Mouse (Mus musculus) erythroid progenitor cell, adult 5-6 weeks (primary cell): Measurements from ENCODE around the gene S100z. TPM values are rescaled to one million over a fixed set of nuclear protein-coding genes. Genes with fewer than 3 reads are reported as not detected.

Experiments
- ATAC-seq: replicated peaks from 2 replicates; pipeline ENCODE4 v1.8.0; 2016; ENCODE audit warnings: moderate number of reproducible peaks, mild to moderate bottlenecking, moderate TSS enrichment, inconsistent platforms; ENCODE audit not compliant: poor library complexity, low FRiP score, severe bottlenecking
- total RNA-seq, 2 experiments: library from RNA; stranded (forward) in 1 of 2; stranded (reverse) in 1 of 2; fragments of 150-400 nt in 1 of 2; fragments of 186-747, 209-891 nt in 1 of 2; gene quantifications; 2 replicates each; pipeline versions ENCODE4 v1.2.3 to v1.2.4; 2015 to 2017; ENCODE audit warnings: low replicate concordance in 2 of 2

S100z gene
- total RNA-seq (2015; ENCODE audit: low replicate concordance) (not detected in 2 replicates), total RNA-seq (2017; ENCODE audit: low replicate concordance) (not detected in 2 replicates)

GRCm38 (mm10) chr13:95478671-95479413 lies at the start of gene S100z:
Gene S100z, minus strand, starts transcription at chr13:95478721.
- no peak for ATAC-seq

GRCm38 (mm10) chr13:95524674-95525491 lies 46.4 kb upstream of the S100z start, which contains the start of gene F2rl1:
Gene F2rl1, minus strand, starts transcription at chr13:95525227.
- ATAC-seq, result no peak

DNA sequence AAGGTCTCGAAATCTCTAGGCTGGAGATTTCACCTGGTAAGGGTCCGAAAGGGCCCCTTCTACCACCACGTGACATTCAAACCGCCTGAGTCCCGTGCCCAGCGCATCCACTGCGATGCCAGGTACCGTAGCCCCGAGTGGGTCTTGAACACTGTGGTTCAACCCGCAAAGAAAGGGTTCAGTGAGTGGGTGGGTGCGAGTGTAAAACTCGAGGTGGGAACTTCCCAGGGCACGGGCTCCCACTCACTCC lies 45.8 kb upstream of the S100z start:
- no peak for ATAC-seq

DNA sequence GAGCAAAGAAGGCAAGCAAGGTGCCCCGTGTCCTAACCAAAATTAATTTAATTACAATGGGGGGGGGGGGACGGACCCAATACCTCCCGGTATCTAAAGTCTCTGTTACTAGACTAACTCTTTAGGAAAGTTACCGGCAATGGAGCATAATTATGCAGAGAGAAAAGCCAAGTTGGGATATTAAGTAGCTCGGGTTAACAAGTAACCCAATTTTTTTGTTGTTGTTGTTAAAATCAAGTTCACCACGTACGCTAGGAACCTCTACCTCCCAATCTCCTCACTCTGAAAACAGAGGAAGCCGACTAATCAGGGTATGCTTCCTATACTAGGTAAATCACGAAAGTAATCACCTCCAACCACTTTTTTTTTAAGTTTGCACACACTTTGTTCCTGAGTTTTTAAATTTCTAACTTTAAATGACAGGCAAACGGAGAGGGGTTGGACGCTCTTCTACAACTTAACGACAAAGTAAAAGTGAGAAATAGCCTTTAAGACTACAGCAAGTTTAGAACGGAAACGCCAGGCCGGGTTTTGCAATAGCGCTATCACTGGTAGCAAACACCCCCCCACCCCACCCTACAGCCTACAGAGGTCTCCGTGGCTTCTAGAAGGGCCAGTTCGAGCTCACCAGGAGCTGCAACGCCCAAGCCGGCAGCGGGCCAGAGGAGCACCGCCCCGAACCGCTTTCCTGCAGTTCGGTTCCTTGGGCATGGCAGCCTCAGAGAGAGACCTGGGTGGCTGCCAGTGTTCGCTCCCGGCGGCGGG lies 45.3 kb upstream of the S100z start:
- no peak for ATAC-seq

GRCm38 (mm10) chr13:95522176-95522575 lies 43.7 kb upstream of the S100z start:
- ATAC-seq, result no peak

DNA sequence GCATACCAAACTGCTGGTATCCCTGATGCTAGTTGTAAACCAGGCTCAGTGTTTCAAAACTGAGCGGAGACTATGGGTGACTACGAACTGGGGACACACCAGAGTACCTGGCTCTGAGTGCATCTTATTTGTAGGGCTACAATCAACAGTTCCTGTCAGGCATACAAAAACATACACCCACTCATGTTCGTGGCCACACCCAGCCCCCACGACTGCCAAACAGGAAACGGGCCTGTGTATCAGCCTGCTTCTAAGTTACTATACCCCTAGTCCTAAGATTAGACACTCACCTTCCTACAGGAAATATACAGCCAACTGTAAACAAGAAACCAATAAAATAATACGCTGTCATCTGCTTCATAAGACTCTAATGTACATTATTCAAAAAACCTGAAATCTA lies 42.5 kb upstream of the S100z start:
- ATAC-seq, result no peak

DNA sequence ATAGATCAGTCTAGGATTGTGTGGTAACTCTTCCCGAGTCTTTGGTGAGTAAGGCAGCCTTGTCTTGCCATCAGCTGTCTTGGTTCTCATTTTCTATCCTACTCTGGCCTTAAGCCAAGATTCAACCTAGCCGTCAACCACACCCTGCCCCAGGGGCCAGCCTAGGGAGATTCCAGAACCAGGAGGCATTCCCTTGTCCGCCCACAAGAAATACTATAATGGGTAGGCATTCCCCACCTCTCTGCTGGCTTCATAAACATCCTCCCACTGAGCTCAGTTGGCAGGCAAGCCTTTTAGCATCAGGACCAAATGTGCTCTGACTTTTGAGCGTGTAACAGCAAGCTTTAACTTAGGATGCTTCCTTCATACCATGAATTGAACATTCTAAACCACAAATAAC lies 36.2 kb upstream of the S100z start:
- ATAC-seq, result no peak

DNA sequence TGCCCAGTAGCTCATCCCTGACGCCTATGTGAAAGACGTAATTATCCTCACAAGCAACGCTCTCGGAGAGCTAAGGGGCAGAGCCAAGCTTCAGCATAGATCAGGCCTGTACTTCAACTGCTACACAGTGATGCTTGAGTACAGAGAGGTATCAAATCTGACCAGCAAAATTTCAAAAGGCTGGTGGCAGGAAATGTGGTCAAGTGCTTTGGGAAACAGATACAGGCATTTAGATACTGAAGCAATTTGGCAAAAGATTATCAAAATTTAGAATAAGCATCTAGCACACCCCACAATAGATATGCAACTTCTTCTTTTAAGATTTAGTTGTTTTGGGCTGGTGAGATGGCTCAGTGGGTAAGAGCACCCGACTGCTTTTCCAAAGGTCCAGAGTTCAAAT lies 31.5 kb upstream of the S100z start:
- no peak for ATAC-seq

DNA sequence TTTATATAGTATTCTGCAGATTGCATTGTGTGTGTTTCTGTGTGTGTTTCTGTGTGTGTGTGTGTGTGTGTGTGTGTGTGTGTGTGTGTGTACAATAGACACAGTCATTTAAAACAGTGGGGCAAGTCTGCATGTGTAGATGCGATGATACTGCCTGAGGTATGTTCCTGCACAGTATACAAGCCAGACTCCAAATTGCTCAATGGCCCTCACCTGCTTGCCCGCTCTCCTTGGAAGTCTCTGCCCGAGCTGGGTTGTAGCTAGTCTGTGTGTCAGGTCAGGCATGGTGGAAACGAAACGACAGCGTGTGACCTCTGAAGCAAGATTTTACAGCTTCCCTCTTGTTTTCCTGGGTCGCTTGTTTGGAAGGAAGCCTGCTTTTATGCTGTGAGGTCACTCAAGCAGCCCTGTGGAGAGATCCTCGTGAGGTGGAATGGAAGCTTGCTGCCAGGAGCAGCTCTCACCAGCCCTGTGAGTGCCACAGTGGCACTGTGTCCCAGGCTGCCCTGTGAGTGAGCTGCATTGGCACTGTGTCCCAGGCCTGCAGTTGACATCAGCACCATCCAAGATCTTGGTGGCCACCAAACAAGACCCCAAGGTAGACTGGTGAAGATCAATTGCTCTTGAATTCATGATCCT lies 24.9 kb upstream of the S100z start:
- no peak for ATAC-seq

DNA sequence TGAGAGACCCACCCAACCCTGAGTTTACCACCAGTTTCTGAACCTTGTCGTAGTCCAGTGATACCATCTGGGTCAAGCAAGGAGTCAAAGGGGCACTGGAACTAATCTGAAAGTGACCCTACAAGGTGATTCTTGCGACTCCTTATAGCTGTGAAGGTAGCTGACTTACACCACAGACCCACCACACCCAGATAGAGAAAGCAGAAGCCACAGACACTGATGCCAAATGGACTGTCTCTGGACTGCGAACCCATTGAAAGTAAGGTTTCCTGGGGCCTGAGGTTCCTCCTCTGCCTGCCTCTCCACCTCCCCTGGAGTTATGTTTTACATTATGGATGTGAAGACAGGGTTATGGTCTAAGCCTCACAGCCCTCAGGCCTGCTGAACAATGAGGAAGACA lies 18.1 kb upstream of the S100z start:
- ATAC-seq, result no peak

DNA sequence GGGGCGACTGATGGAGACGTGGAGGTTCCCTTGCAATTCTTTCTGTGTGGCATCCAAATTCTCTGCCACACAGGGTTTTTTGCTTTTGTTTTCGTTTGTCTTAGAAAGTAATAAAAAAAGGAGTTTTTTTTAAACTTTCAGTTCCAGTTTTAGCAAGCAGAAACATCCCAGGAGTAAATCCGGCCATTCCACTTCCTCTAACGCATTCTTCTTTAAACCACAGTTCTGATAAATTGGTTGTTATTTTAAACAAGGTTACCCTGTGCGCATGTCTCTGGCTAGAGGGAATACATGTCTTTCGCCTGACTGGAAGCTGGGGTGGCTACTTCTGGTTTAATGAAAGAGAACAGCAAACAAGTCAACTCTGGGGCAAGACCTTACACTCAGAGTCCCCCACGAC lies 16.3 kb upstream of the S100z start:
- no peak for ATAC-seq

DNA sequence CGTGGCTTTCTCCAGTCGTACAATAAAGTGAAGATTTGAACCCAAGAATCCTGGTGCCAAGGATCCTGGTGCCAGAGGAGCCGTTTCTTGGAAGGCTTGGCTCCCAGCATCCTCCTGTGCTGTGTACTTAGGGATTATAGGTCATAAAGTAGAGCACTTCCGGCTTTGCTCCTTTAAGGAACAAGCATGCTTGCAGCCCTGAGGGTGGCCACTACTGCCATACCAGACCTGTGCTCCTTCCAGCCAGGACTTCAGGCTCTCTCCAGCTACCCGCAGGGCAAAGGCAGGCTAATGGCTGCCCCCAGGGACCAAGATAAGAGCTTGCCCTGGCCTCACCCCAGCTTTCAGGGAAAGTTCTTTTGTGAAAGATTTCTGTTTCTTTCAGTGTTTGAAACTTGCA lies 14.8 kb upstream of the S100z start:
- ATAC-seq, result no peak

- ATAC-seq, result no peak
Observed at GRCm38 (mm10) chr13:95491327-95491726, 12.8 kb upstream of the S100z start.

- no peak for ATAC-seq
Observed at GRCm38 (mm10) chr13:95484664-95485063, 6.1 kb upstream of the S100z start.

DNA sequence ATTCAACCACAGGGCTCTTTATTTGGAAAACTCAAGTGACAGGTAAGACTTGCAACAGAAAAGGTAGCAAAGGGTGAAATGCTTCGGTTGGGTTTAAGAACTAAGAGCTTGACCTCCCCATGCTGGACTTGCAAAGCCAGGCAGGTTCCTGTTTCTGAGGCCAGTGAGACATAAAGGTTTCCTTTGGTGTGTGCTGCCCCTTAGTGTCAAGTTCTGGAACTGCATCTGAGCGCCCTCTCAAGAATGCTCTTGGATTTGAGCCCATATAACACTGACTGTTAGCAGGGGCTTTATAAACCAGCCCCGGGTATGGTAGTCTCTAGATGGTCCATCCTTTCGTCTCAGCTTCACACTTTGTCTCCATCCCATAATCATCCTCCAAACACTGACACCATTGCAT lies 2.9 kb upstream of the S100z start:
- ATAC-seq, result peak; percentile 63; the same call in 1 of the 2 replicates

DNA sequence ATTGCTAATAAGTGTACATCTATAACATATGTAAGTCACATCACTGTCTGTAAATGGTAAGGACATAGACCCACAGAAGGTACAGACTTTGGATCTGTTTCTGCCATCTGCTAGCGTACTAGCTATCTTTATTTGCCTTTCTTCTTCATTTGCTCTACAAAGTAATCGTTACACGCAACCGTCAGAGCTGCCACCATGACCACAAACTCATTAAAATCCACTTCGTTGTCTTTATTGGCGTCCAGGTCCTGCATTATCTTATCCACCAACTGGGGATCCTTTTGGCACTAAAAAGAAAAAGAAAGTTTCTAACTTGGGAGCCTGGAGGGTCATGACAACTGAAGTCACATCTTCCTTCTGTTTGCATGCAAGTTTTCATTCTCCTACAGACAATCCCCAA lies 1.3 kb downstream of the S100z start:
- ATAC-seq, result no peak

DNA sequence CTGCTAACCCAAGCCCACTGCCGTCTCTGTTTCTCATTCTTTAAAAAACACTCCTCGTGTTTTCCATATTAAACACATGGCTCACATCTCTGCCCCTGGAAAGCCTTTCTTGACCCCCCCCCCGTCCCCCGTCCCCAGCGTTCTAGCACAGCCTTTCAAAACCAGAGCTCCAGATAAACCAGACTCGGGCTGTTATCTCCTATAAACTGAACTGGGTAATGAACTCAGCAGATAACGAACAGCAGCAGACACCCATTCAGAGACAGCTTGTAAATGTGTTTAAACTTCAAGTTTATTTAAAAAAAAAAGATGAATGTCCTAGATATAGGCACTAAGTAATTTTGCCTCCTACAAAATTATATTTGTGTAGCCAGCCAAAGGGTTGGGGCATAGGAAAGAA lies 3.4 kb downstream of the S100z start:
- ATAC-seq, result no peak

DNA sequence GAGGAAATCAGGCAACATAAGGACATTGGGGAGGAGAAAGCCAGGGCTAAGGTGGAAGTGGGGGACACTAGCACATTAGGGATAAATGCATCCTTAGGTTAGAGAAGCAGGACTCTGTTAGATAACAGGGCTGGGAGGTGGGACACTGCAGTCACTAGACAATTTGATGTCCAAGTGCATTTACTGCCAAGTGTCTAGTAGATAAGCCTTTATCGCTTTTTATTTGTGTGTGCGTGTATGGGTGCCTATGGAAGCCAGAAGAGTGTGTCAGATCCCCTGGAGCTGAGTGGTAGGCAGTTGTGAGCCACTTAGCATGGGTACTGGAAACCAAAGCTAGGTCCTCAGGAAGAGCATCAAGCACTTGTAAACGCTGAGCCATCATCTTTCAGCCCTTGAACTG lies 4.2 kb downstream of the S100z start:
- ATAC-seq, result peak; percentile 26; the same call in 1 of the 2 replicates

- ATAC-seq, result 0 out of 2 replicates have a peak, but pooled peaks have one; percentile 50
Observed at GRCm38 (mm10) chr13:95470970-95471369, 7.6 kb downstream of the S100z start.

- ATAC-seq, result no peak
Observed at GRCm38 (mm10) chr13:95451529-95451928, 27.0 kb downstream of the S100z start.
